ENCODE assay signal across 23 mouse cellular contexts in genomic region chr14:102629601-102630000, GRCm38 (mm10).
DNase-seq lines count a peak whose midpoint lies in the region; ATAC-seq and TF ChIP-seq lines count a peak whose summit lies in the region.
"Had no signal": no experiment of that assay in that cellular context is flagged by ENCODE, and none has a peak within 500 bp of the region (broad histone marks: within the 10 kb centered on the region; RNA-seq: fewer than 3 reads in every experiment).

No protein-coding gene starts in this region.

- H3K27ac ChIP-seq in forebrain, embryonic 13.5 days = no peak overlapping the region
- H3K27ac ChIP-seq in forebrain, embryonic 11.5 days (ENCODE audit: low read depth, low read length) = no peak overlapping the region
- H3K27ac ChIP-seq in hindbrain, postnatal 0 days = no peak overlapping the region
- H3K27ac ChIP-seq in hindbrain, embryonic 10.5 days = no peak overlapping the region
- peak overlapping the region; percentile 2; the same call in 1 of the 2 replicates for H3K27ac ChIP-seq in bone marrow macrophage, adult 2 months (ENCODE audit: insufficient read depth, low read depth, low read length)
- H3K27ac ChIP-seq: gastrocnemius, adult 2 months; heart, embryonic 15.5 days; kidney, embryonic 15.5 days; limb, embryonic 13.5 days; liver, embryonic 13.5 days; stomach, postnatal 0 days had no signal

- no peak overlapping the region for H3K4me2 ChIP-seq in forebrain, embryonic 13.5 days
- H3K4me2 ChIP-seq in forebrain, embryonic 11.5 days (ENCODE audit: low read depth, low read length, severe bottlenecking) = no peak overlapping the region
- H3K4me2 ChIP-seq in hindbrain, postnatal 0 days (ENCODE audit: low read depth, low read length) = no peak overlapping the region
- H3K4me2 ChIP-seq: heart, embryonic 15.5 days; kidney, embryonic 15.5 days; limb, embryonic 13.5 days; liver, embryonic 13.5 days; midbrain, embryonic 11.5 days had no signal

- no peaks in the 10 kb centered on the region for H3K27me3 ChIP-seq in forebrain, embryonic 13.5 days
- H3K27me3 ChIP-seq in forebrain, embryonic 11.5 days (ENCODE audit: control insufficient read depth, insufficient read depth, low read length) = no peaks in the 10 kb centered on the region
- H3K27me3 ChIP-seq in hindbrain, postnatal 0 days (ENCODE audit: insufficient read depth, low read length) = no peaks in the 10 kb centered on the region
- H3K27me3 ChIP-seq in hindbrain, embryonic 10.5 days (ENCODE audit: insufficient read depth, poor library complexity, severe bottlenecking) = no peaks in the 10 kb centered on the region
- H3K27me3 ChIP-seq: heart, embryonic 15.5 days; kidney, embryonic 15.5 days; limb, embryonic 13.5 days; liver, embryonic 13.5 days had no signal

- no peak for TF ChIP-seq POLR2A in bone marrow macrophage, adult 2 months (IDR thresholded peaks at IDR 0.05; ENCODE audit: borderline replicate concordance, low read depth, low read length)

- no peaks in the 10 kb centered on the region for H3K9me3 ChIP-seq in forebrain, embryonic 13.5 days (replicated peaks)
- H3K9me3 ChIP-seq in forebrain, embryonic 11.5 days (ENCODE audit: control insufficient read depth, low read length) = no peaks in the 10 kb centered on the region
- no peaks in the 10 kb centered on the region for H3K9me3 ChIP-seq in hindbrain, postnatal 0 days (ENCODE audit: low read length)
- no peaks in the 10 kb centered on the region for H3K9me3 ChIP-seq in hindbrain, embryonic 10.5 days
- H3K9me3 ChIP-seq: heart, embryonic 15.5 days; kidney, embryonic 15.5 days; limb, embryonic 13.5 days; liver, embryonic 13.5 days had no signal

- 43% methylated on average over 2 of the region's 2 CpGs for WGBS in forebrain, embryonic 13.5 days
- 79% methylated on average over 2 of the region's 2 CpGs for WGBS in forebrain, embryonic 11.5 days
- 39% methylated on average over 2 of the region's 2 CpGs for WGBS in hindbrain, postnatal 0 days
- WGBS in hindbrain, embryonic 10.5 days = 70% methylated on average over 2 of the region's 2 CpGs

- H3K4me3 ChIP-seq in forebrain, embryonic 13.5 days = no peak overlapping the region
- no peak overlapping the region for H3K4me3 ChIP-seq in forebrain, embryonic 11.5 days (ENCODE audit: low read depth, low read length)
- no peak overlapping the region for H3K4me3 ChIP-seq in hindbrain, postnatal 0 days (ENCODE audit: low read length)
- no peak overlapping the region for H3K4me3 ChIP-seq in hindbrain, embryonic 10.5 days
- no peak overlapping the region for H3K4me3 ChIP-seq in bone marrow macrophage, adult 2 months (ENCODE audit: insufficient read depth, low read length)
- H3K4me3 ChIP-seq: gastrocnemius, adult 2 months; heart, embryonic 15.5 days; kidney, embryonic 15.5 days; limb, embryonic 13.5 days; liver, embryonic 13.5 days had no signal

- DNase-seq in cerebellum, adult 11 months = no peak
- DNase-seq in forebrain, embryonic 11.5 days (ENCODE audit: low spot score) = no peak
- peak; percentile 69 for DNase-seq in hindbrain, postnatal 0 days (ENCODE audit: low spot score)
- no peak for DNase-seq in hindbrain, embryonic 10.5 days (ENCODE audit: low spot score)
- no peak for DNase-seq in thymus, postnatal 10 days (ENCODE audit: low spot score in 2 of 2)
- DNase-seq: adrenal gland, adult 8-10 months; gastrocnemius, adult 2 months; heart, postnatal 36 days; kidney, adult 11 months; kidney, postnatal 4 days; liver, embryonic 13.5 days; lung, adult 2 months; lung, postnatal 14 days; thymus, postnatal 14 days had no signal

- no peak overlapping the region for H3K9ac ChIP-seq in forebrain, embryonic 13.5 days
- H3K9ac ChIP-seq in forebrain, embryonic 11.5 days (ENCODE audit: low read length) = no peak overlapping the region
- no peak overlapping the region for H3K9ac ChIP-seq in hindbrain, postnatal 0 days (replicated peaks; ENCODE audit: low read length)
- H3K9ac ChIP-seq: heart, embryonic 15.5 days; kidney, embryonic 15.5 days; limb, embryonic 13.5 days; liver, embryonic 13.5 days had no signal

- H3K4me1 ChIP-seq in forebrain, embryonic 13.5 days = no peaks in the 10 kb centered on the region
- no peaks in the 10 kb centered on the region for H3K4me1 ChIP-seq in forebrain, embryonic 11.5 days (replicated peaks; ENCODE audit: control insufficient read depth, insufficient read depth, low read length)
- no peaks in the 10 kb centered on the region for H3K4me1 ChIP-seq in hindbrain, postnatal 0 days (ENCODE audit: insufficient read depth, low read length)
- no peaks in the 10 kb centered on the region for H3K4me1 ChIP-seq in hindbrain, embryonic 10.5 days (replicated peaks)
- H3K4me1 ChIP-seq in bone marrow macrophage, adult 2 months (ENCODE audit: control insufficient read depth, insufficient read depth, low read length) = peaks cover 5% of the 10 kb centered on the region
- H3K4me1 ChIP-seq: heart, embryonic 15.5 days; kidney, embryonic 15.5 days; limb, embryonic 13.5 days; liver, embryonic 13.5 days had no signal

- no peak for TF ChIP-seq CTCF in hindbrain, postnatal 0 days (IDR thresholded peaks at IDR 0.05; ENCODE audit: low read depth)
- no peak for TF ChIP-seq CTCF in bone marrow macrophage, adult 2 months (IDR thresholded peaks at IDR 0.05; ENCODE audit: low read depth, low read length)

- ATAC-seq in cerebellum, adult (ENCODE audit: insufficient number of reproducible peaks, low FRiP score, low TSS enrichment) = 0 out of 2 replicates have a peak, but pooled peaks have one; percentile 20
- ATAC-seq in forebrain, embryonic 13.5 days = peak; percentile 27; the same call in 1 of the 2 replicates
- ATAC-seq in forebrain, embryonic 11.5 days (replicated peaks; ENCODE audit: low FRiP score) = no peak
- ATAC-seq in hindbrain, postnatal 0 days = peak; percentile 86
- ATAC-seq: activated CD4-positive, CD25-positive, alpha-beta regulatory T cell, adult 4 months had no signal

- no peaks in the 10 kb centered on the region for H3K36me3 ChIP-seq in forebrain, embryonic 13.5 days (ENCODE audit: poor library complexity, severe bottlenecking)
- H3K36me3 ChIP-seq in forebrain, embryonic 11.5 days (ENCODE audit: control insufficient read depth, insufficient read depth, low read length) = no peaks in the 10 kb centered on the region
- no peaks in the 10 kb centered on the region for H3K36me3 ChIP-seq in hindbrain, postnatal 0 days (ENCODE audit: insufficient read depth, low read length)
- no peaks in the 10 kb centered on the region for H3K36me3 ChIP-seq in hindbrain, embryonic 10.5 days
- H3K36me3 ChIP-seq: heart, embryonic 15.5 days; kidney, embryonic 15.5 days; limb, embryonic 13.5 days; liver, embryonic 13.5 days had no signal
